ENCODE assay signal across 24 mouse cellular contexts in genomic region chr8:77695070-77695469, GRCm38 (mm10). TPM values are rescaled to one million over a fixed set of nuclear protein-coding genes. Genes with fewer than 3 reads are reported as not detected.
A peak's percentile ranks its signal among the peaks of the same experiment; 100 is the strongest.
DNase-seq lines count a peak whose midpoint lies in the region; ATAC-seq and TF ChIP-seq lines count a peak whose summit lies in the region.
"Had no signal": no experiment of that assay in that cellular context is flagged by ENCODE, and none has a peak within 500 bp of the region (broad histone marks: within the 10 kb centered on the region; RNA-seq: fewer than 3 reads in every experiment).

No protein-coding gene starts in this region.

- H3K27me3 ChIP-seq in forebrain, embryonic 10.5 days (ENCODE audit: poor library complexity, severe bottlenecking), result no peaks in the 10 kb centered on the region
- H3K27me3 ChIP-seq in forebrain, embryonic 11.5 days (ENCODE audit: control insufficient read depth, insufficient read depth, low read length), result no peaks in the 10 kb centered on the region
- H3K27me3 ChIP-seq in kidney, embryonic 16.5 days (ENCODE audit: insufficient read depth, low read length), result no peaks in the 10 kb centered on the region
- H3K27me3 ChIP-seq in lung, postnatal 0 days (replicated peaks; ENCODE audit: insufficient read depth, low read length), result no peaks in the 10 kb centered on the region
- no peaks in the 10 kb centered on the region for H3K27me3 ChIP-seq in limb, embryonic 10.5 days (ENCODE audit: low read depth, poor library complexity, severe bottlenecking)
- no peaks in the 10 kb centered on the region for H3K27me3 ChIP-seq in midbrain, embryonic 14.5 days (ENCODE audit: control insufficient read depth, insufficient read depth, low read length)
- H3K27me3 ChIP-seq: embryonic facial prominence, embryonic 15.5 days; heart, embryonic 13.5 days; liver, embryonic 12.5 days; midbrain, embryonic 13.5 days had no signal

- WGBS in forebrain, embryonic 10.5 days, result 89% methylated on average over 3 of the region's 3 CpGs
- 86% methylated on average over 3 of the region's 3 CpGs for WGBS in forebrain, embryonic 11.5 days
- 41% methylated on average over 3 of the region's 3 CpGs for WGBS in kidney, embryonic 16.5 days
- 38% methylated on average over 3 of the region's 3 CpGs for WGBS in lung, postnatal 0 days
- WGBS in limb, embryonic 10.5 days, result 67% methylated on average over 3 of the region's 3 CpGs
- 85% methylated on average over 3 of the region's 3 CpGs for WGBS in midbrain, embryonic 14.5 days

- ATAC-seq in forebrain, embryonic 11.5 days (replicated peaks; ENCODE audit: low FRiP score), result no peak
- ATAC-seq in kidney, embryonic 16.5 days (ENCODE audit: low FRiP score, low TSS enrichment), result peak; percentile 15; the same call in 1 of the 2 replicates
- ATAC-seq in lung, postnatal 0 days, result peak; percentile 31; the same call in 1 of the 2 replicates
- ATAC-seq in midbrain, embryonic 14.5 days (ENCODE audit: low FRiP score, low TSS enrichment), result no peak
- ATAC-seq: forebrain, embryonic 16.5 days; hindbrain, embryonic 16.5 days; intestine, postnatal 0 days; liver, embryonic 12.5 days had no signal

- no peaks in the 10 kb centered on the region for H3K36me3 ChIP-seq in forebrain, embryonic 10.5 days (replicated peaks)
- H3K36me3 ChIP-seq in forebrain, embryonic 11.5 days (ENCODE audit: control insufficient read depth, insufficient read depth, low read length), result no peaks in the 10 kb centered on the region
- no peaks in the 10 kb centered on the region for H3K36me3 ChIP-seq in kidney, embryonic 16.5 days (ENCODE audit: insufficient read depth, low read length)
- no peaks in the 10 kb centered on the region for H3K36me3 ChIP-seq in lung, postnatal 0 days (ENCODE audit: insufficient read depth, low read length)
- H3K36me3 ChIP-seq in limb, embryonic 10.5 days, result peaks cover 20% of the 10 kb centered on the region
- no peaks in the 10 kb centered on the region for H3K36me3 ChIP-seq in midbrain, embryonic 14.5 days (ENCODE audit: control insufficient read depth, insufficient read depth, low read length)
- H3K36me3 ChIP-seq: embryonic facial prominence, embryonic 15.5 days; liver, embryonic 12.5 days; midbrain, embryonic 13.5 days had no signal

- 0 out of 2 replicates have a peak overlapping the region, but pooled peaks have one; percentile 25 for H3K27ac ChIP-seq in forebrain, embryonic 10.5 days
- H3K27ac ChIP-seq in forebrain, embryonic 11.5 days (ENCODE audit: low read depth, low read length), result no peak overlapping the region
- no peak overlapping the region for H3K27ac ChIP-seq in kidney, embryonic 16.5 days (ENCODE audit: low read length)
- H3K27ac ChIP-seq in lung, postnatal 0 days (ENCODE audit: low read length), result no peak overlapping the region
- H3K27ac ChIP-seq in limb, embryonic 10.5 days, result peak overlapping the region; percentile 79
- no peak overlapping the region for H3K27ac ChIP-seq in midbrain, embryonic 14.5 days (replicated peaks; ENCODE audit: low read depth, low read length)
- H3K27ac ChIP-seq: embryonic facial prominence, embryonic 15.5 days; layer of hippocampus, adult 2 months; liver, embryonic 12.5 days; midbrain, embryonic 13.5 days had no signal

- no peak for TF ChIP-seq EP300 in lung, postnatal 0 days (IDR thresholded peaks at IDR 0.05)

- no peak overlapping the region for H3K4me2 ChIP-seq in forebrain, embryonic 11.5 days (ENCODE audit: low read depth, low read length, severe bottlenecking)
- no peak overlapping the region for H3K4me2 ChIP-seq in kidney, embryonic 16.5 days (replicated peaks; ENCODE audit: low read depth, low read length)
- H3K4me2 ChIP-seq in lung, postnatal 0 days (replicated peaks; ENCODE audit: low read depth, low read length), result no peak overlapping the region
- H3K4me2 ChIP-seq in midbrain, embryonic 14.5 days (ENCODE audit: low read length), result no peak overlapping the region
- H3K4me2 ChIP-seq: embryonic facial prominence, embryonic 15.5 days; heart, embryonic 13.5 days; liver, embryonic 12.5 days; midbrain, embryonic 13.5 days had no signal

- H3K9me3 ChIP-seq in forebrain, embryonic 10.5 days, result no peaks in the 10 kb centered on the region
- no peaks in the 10 kb centered on the region for H3K9me3 ChIP-seq in forebrain, embryonic 11.5 days (ENCODE audit: control insufficient read depth, low read length)
- H3K9me3 ChIP-seq in kidney, embryonic 16.5 days (ENCODE audit: low read length), result no peaks in the 10 kb centered on the region
- no peaks in the 10 kb centered on the region for H3K9me3 ChIP-seq in lung, postnatal 0 days (ENCODE audit: low read length)
- H3K9me3 ChIP-seq in limb, embryonic 10.5 days (replicated peaks), result no peaks in the 10 kb centered on the region
- no peaks in the 10 kb centered on the region for H3K9me3 ChIP-seq in midbrain, embryonic 14.5 days (ENCODE audit: control insufficient read depth, low read length)
- H3K9me3 ChIP-seq: embryonic facial prominence, embryonic 15.5 days; heart, embryonic 13.5 days; liver, embryonic 12.5 days; midbrain, embryonic 13.5 days had no signal

- H3K4me3 ChIP-seq in forebrain, embryonic 10.5 days, result no peak overlapping the region
- no peak overlapping the region for H3K4me3 ChIP-seq in forebrain, embryonic 11.5 days (ENCODE audit: low read depth, low read length)
- H3K4me3 ChIP-seq in kidney, embryonic 16.5 days (ENCODE audit: low read length), result no peak overlapping the region
- H3K4me3 ChIP-seq in lung, postnatal 0 days (ENCODE audit: low read depth, low read length), result no peak overlapping the region
- H3K4me3 ChIP-seq in limb, embryonic 10.5 days, result no peak overlapping the region
- no peak overlapping the region for H3K4me3 ChIP-seq in midbrain, embryonic 14.5 days (replicated peaks; ENCODE audit: low read depth, low read length)
- H3K4me3 ChIP-seq: embryonic facial prominence, embryonic 15.5 days; heart, embryonic 13.5 days; layer of hippocampus, adult 2 months; liver, embryonic 12.5 days; midbrain, embryonic 13.5 days had no signal

- DNase-seq in forebrain, embryonic 10.5 days (ENCODE audit: extremely low spot score, low spot score), result no peak
- no peak for DNase-seq in forebrain, embryonic 11.5 days (ENCODE audit: low spot score)
- no peak for DNase-seq in kidney, postnatal 4 days
- DNase-seq in lung, postnatal 0 days (ENCODE audit: low spot score), result no peak
- DNase-seq in lung, postnatal 36 days, result no peak
- no peak for DNase-seq in limb, embryonic 10.5 days (ENCODE audit: low spot score)
- no peak for DNase-seq in midbrain, embryonic 14.5 days
- DNase-seq: adrenal gland, postnatal 36 days; cerebellum, adult 9-10 months; gastrocnemius, postnatal 10 days; heart, postnatal 14 days; right cerebral cortex, adult 18-20 months; right cerebral cortex, postnatal 4 days; thymus, adult 18-20 months; thymus, postnatal 36 days had no signal

- H3K4me1 ChIP-seq in forebrain, embryonic 10.5 days, result peaks cover 18% of the 10 kb centered on the region
- no peaks in the 10 kb centered on the region for H3K4me1 ChIP-seq in forebrain, embryonic 11.5 days (replicated peaks; ENCODE audit: control insufficient read depth, insufficient read depth, low read length)
- H3K4me1 ChIP-seq in kidney, embryonic 16.5 days (ENCODE audit: insufficient read depth, low read length), result 0 out of 2 replicates have a peak, but pooled peaks cover 7% of the 10 kb centered on the region
- no peaks in the 10 kb centered on the region for H3K4me1 ChIP-seq in lung, postnatal 0 days (ENCODE audit: insufficient read depth, low read depth, low read length)
- H3K4me1 ChIP-seq in limb, embryonic 10.5 days, result peaks cover 51% of the 10 kb centered on the region
- no peaks in the 10 kb centered on the region for H3K4me1 ChIP-seq in midbrain, embryonic 14.5 days (ENCODE audit: control insufficient read depth, insufficient read depth, low read length)
- H3K4me1 ChIP-seq: liver, embryonic 12.5 days; midbrain, embryonic 13.5 days had no signal

- no peak for TF ChIP-seq CTCF in lung, postnatal 0 days (IDR thresholded peaks at IDR 0.05)

- H3K9ac ChIP-seq in forebrain, embryonic 11.5 days (ENCODE audit: low read length), result no peak overlapping the region
- H3K9ac ChIP-seq in kidney, embryonic 16.5 days (replicated peaks; ENCODE audit: low read length), result no peak overlapping the region
- H3K9ac ChIP-seq in lung, postnatal 0 days (replicated peaks; ENCODE audit: low read depth), result no peak overlapping the region
- no peak overlapping the region for H3K9ac ChIP-seq in midbrain, embryonic 14.5 days (replicated peaks; ENCODE audit: low read length)
- H3K9ac ChIP-seq: embryonic facial prominence, embryonic 15.5 days; heart, embryonic 13.5 days; liver, embryonic 12.5 days; midbrain, embryonic 13.5 days had no signal

RNA-seq across cellular contexts. Expression of gene Ednra, which starts 29.2 kb away (rescaled TPM):
- polyA plus RNA-seq in forebrain, embryonic 10.5 days (2016; fragmentation: Nextera tagmentation; extraction: Ambion mirVana), result 19.8 and 21.5 TPM in 2 replicates
- 17.7 and 21.8 TPM in 2 replicates for polyA plus RNA-seq in forebrain, embryonic 11.5 days (2014; fragmentation: Nextera tagmentation; extraction: Ambion mirVana)
- polyA plus RNA-seq in kidney, embryonic 16.5 days (2015; fragmentation: Nextera tagmentation; extraction: Ambion mirVana), result 28.6 and 32.4 TPM in 2 replicates
- 54.6 and 57.6 TPM in 2 replicates for polyA plus RNA-seq in lung, postnatal 0 days (2015; fragmentation: Nextera tagmentation; extraction: Ambion mirVana)
- 49.3 and 68.9 TPM in 2 replicates for polyA plus RNA-seq in limb, embryonic 10.5 days (2016; fragmentation: Nextera tagmentation; extraction: Ambion mirVana)
- 3.7 and 7.1 TPM in 2 replicates for polyA plus RNA-seq in midbrain, embryonic 14.5 days (2014; fragmentation: Nextera tagmentation; extraction: Ambion mirVana)

Comparison
In these comparisons a context has a peak if more than half of its experiments do, and no peak if none do; other contexts are left out.
1. H3K27ac ChIP-seq: peak in forebrain, embryonic 10.5 days (single experiment) and limb, embryonic 10.5 days (single experiment); none in forebrain, embryonic 11.5 days (single experiment), kidney, embryonic 16.5 days (single experiment), lung, postnatal 0 days (single experiment) and midbrain, embryonic 14.5 days (single experiment).
2. ATAC-seq: peak in kidney, embryonic 16.5 days (single experiment) and lung, postnatal 0 days (single experiment); none in forebrain, embryonic 11.5 days (single experiment) and midbrain, embryonic 14.5 days (single experiment).